Mouse (Mus musculus) liver, postnatal 0 days (tissue): ENCODE data around the gene Tmem69. TPM values are rescaled to one million over a fixed set of nuclear protein-coding genes. Genes with fewer than 3 reads are reported as not detected.

ENCODE experiments used
- ATAC-seq: fragments of 200-750 bp; cut with Nextera tagmentation; 2 replicates; pipeline ENCODE4 v1.8.0; 2017; ENCODE audit warnings: mild to moderate bottlenecking, moderate library complexity
- DNase-seq: peaks from one replicate; pipeline ENCODE4 v3.0.0-alpha.2; 2016
- H3K27ac ChIP-seq: fragments of 300-500 bp; sonication (generic); 2 replicates; pipeline ENCODE4 v1.5.1; 2014; ENCODE audit warnings: antibody characterized with exemption, moderate library complexity, mild to moderate bottlenecking, low read depth
- H3K27me3 ChIP-seq: fragments of 300-500 bp; sonication (generic); 2 replicates; pipeline ENCODE4 v1.6.1; 2014; ENCODE audit warnings: low read length, control low read depth, mixed read lengths; ENCODE audit not compliant: insufficient read depth
- H3K36me3 ChIP-seq: fragments of 300-500 bp; sonication (generic); replicated peaks from 2 replicates; pipeline ENCODE4 v1.6.1; 2014; ENCODE audit warnings: mild to moderate bottlenecking, control low read depth, low read length, moderate library complexity, mixed read lengths; ENCODE audit not compliant: insufficient read depth
- H3K4me1 ChIP-seq: fragments of 300-500 bp; sonication (generic); 2 replicates; pipeline ENCODE4 v1.6.1; 2014; ENCODE audit warnings: antibody characterized with exemption, mild to moderate bottlenecking, control low read depth; ENCODE audit not compliant: insufficient read depth
- H3K4me2 ChIP-seq: fragments of 300-500 bp; sonication (generic); 2 replicates; pipeline ENCODE4 v1.6.1; 2014; ENCODE audit warnings: low read depth, mild to moderate bottlenecking, low read length, moderate library complexity, mixed read lengths
- H3K4me3 ChIP-seq: fragments of 300-500 bp; sonication (generic); 2 replicates; pipeline ENCODE4 v1.5.1; 2014; ENCODE audit warnings: low read depth, low read length
- H3K9ac ChIP-seq: fragments of 300-500 bp; sonication (generic); replicated peaks from 2 replicates; pipeline ENCODE4 v1.6.1; 2014; ENCODE audit warnings: mild to moderate bottlenecking, moderate library complexity
- H3K9me3 ChIP-seq: fragments of 300-500 bp; sonication (generic); 2 replicates; pipeline ENCODE4 v1.6.1; 2016; ENCODE audit warnings: mild to moderate bottlenecking, control low read depth, low read length, mixed read lengths
- CTCF ChIP-seq: sonication (generic); IDR thresholded peaks from 2 replicates; pipeline ENCODE4 v1.5.1; 2016; ENCODE audit warnings: antibody characterized with exemption, low read depth
- EP300 ChIP-seq: IDR thresholded peaks from 2 replicates; pipeline ENCODE4 v1.6.1; 2016; ENCODE audit warnings: antibody characterized with exemption, low read depth, mild to moderate bottlenecking
- WGBS: fragments of 180-500 bp; shearing (Covaris S2); extraction: QIAGEN DNeasy Blood & Tissue Kit; methylation state at CpG from one replicate; pipeline ENCODE4 v1.1.7; 2014; ENCODE audit not compliant: insufficient replicate concordance; 5-methylcytosine and 5-hydroxymethylcytosine counted together
- polyA plus RNA-seq: library from polyadenylated mRNA; unstranded; fragments of >200 nt; fragmentation: Nextera tagmentation; extraction: Ambion mirVana; gene quantifications from 2 replicates; pipeline ENCODE4 v1.2.1, GENCODE M21; 2015

Gene Tmem69
- polyA plus RNA-seq, 1 experiment from 2014 or later: 16.5 TPM

GRCm38 (mm10) chr4:116557306-116558121 lies 1.8 kb upstream of the Tmem69 start, which contains the start of gene Gpbp1l1:
Gene Gpbp1l1, plus strand, starts transcription at chr4:116557658.
- peaks cover 13% of the 10 kb centered on the region for H3K4me1 ChIP-seq
- peak within 1 kb of the TSS; percentile 88 for H3K4me2 ChIP-seq
- WGBS: 1% methylated on average over 77 of the region's 78 CpGs
- no peaks in the 10 kb centered on the region for H3K27me3 ChIP-seq
- ATAC-seq (peak; percentile 94), DNase-seq (peak; percentile 99)
- peak; percentile 67 for TF ChIP-seq CTCF
- TF ChIP-seq EP300: no peak
- peak within 1 kb of the TSS; percentile 91 for H3K27ac ChIP-seq
- H3K4me3 ChIP-seq: peak within 1 kb of the TSS; percentile 87
- H3K36me3 ChIP-seq: peaks cover 3% of the 10 kb centered on the region
- peak within 1 kb of the TSS; percentile 90 for H3K9ac ChIP-seq
- H3K9me3 ChIP-seq: no peaks in the 10 kb centered on the region

- Histone ChIP-seq H3K4me3 (peak overlapping the region; percentile 87), H3K36me3 (peaks cover 7% of the 10 kb centered on the region; the same call in 1 of the 2 replicates), H3K9ac (peak overlapping the region; percentile 90), H3K4me1 (peaks cover 10% of the 10 kb centered on the region), H3K9me3 (no peaks in the 10 kb centered on the region), H3K4me2 (peak overlapping the region; percentile 88), H3K27ac (peak overlapping the region; percentile 91), H3K27me3 (no peaks in the 10 kb centered on the region)
- TF ChIP-seq CTCF: no peak
- no peak for TF ChIP-seq EP300
- DNase-seq: peak; percentile 95
- WGBS: under 1% methylated on average over 28 of the region's 28 CpGs
- peak; percentile 92 for ATAC-seq
Measured at GRCm38 (mm10) chr4:116556561-116557305, 997 bp upstream of the Tmem69 start.

GRCm38 (mm10) chr4:116553035-116553434 lies 2.7 kb downstream of the Tmem69 start:
- WGBS: 84% methylated on average over 3 of the region's 3 CpGs
- no peaks in the 10 kb centered on the region for H3K9me3 ChIP-seq
- no peak overlapping the region for H3K4me3 ChIP-seq
- ATAC-seq (no peak), DNase-seq (no peak)
- no peaks in the 10 kb centered on the region for H3K4me1 ChIP-seq
- H3K27ac ChIP-seq: no peak overlapping the region
- no peak overlapping the region for H3K9ac ChIP-seq
- peaks cover 7% of the 10 kb centered on the region; the same call in 1 of the 2 replicates for H3K36me3 ChIP-seq
- no peak overlapping the region for H3K4me2 ChIP-seq
- no peaks in the 10 kb centered on the region for H3K27me3 ChIP-seq
- TF ChIP-seq CTCF: no peak
- no peak for TF ChIP-seq EP300

- ATAC-seq: no peak
- H3K9me3 ChIP-seq: no peaks in the 10 kb centered on the region
- 73% methylated on average over 1 of the region's 1 CpGs for WGBS
- no peaks in the 10 kb centered on the region for H3K4me1 ChIP-seq
- TF ChIP-seq CTCF (no peak), EP300 (no peak)
- H3K27me3 ChIP-seq: no peaks in the 10 kb centered on the region
- H3K4me3 ChIP-seq: no peak overlapping the region
- DNase-seq: no peak
- no peak overlapping the region for H3K4me2 ChIP-seq
- no peak overlapping the region for H3K9ac ChIP-seq
- H3K27ac ChIP-seq: no peak overlapping the region
- peaks cover 7% of the 10 kb centered on the region; the same call in 1 of the 2 replicates for H3K36me3 ChIP-seq
Measured at GRCm38 (mm10) chr4:116550432-116550831, 5.3 kb downstream of the Tmem69 start.

- H3K27me3 ChIP-seq: no peaks in the 10 kb centered on the region
- no peak overlapping the region for H3K9ac ChIP-seq
- H3K4me2 ChIP-seq: no peak overlapping the region
- H3K36me3 ChIP-seq: peaks cover 8% of the 10 kb centered on the region; the same call in 1 of the 2 replicates
- H3K4me1 ChIP-seq: no peaks in the 10 kb centered on the region
- 86% methylated on average over 3 of the region's 3 CpGs for WGBS
- no peak for ATAC-seq
- H3K4me3 ChIP-seq: no peak overlapping the region
- no peak for DNase-seq
- no peak for TF ChIP-seq CTCF
- H3K9me3 ChIP-seq: no peaks in the 10 kb centered on the region
- no peak overlapping the region for H3K27ac ChIP-seq
Measured at GRCm38 (mm10) chr4:116537737-116538136, 18.0 kb downstream of the Tmem69 start.

GRCm38 (mm10) chr4:116536351-116536750 lies 19.4 kb downstream of the Tmem69 start:
- DNase-seq (no peak), ATAC-seq (no peak)
- Histone ChIP-seq H3K27ac (no peak overlapping the region), H3K9me3 (no peaks in the 10 kb centered on the region), H3K4me3 (no peak overlapping the region), H3K4me2 (no peak overlapping the region), H3K36me3 (peaks cover 8% of the 10 kb centered on the region; the same call in 1 of the 2 replicates), H3K9ac (no peak overlapping the region), H3K27me3 (no peaks in the 10 kb centered on the region), H3K4me1 (no peaks in the 10 kb centered on the region)
- TF ChIP-seq EP300 (no peak), CTCF (no peak)
